In the genomic region with DNA sequence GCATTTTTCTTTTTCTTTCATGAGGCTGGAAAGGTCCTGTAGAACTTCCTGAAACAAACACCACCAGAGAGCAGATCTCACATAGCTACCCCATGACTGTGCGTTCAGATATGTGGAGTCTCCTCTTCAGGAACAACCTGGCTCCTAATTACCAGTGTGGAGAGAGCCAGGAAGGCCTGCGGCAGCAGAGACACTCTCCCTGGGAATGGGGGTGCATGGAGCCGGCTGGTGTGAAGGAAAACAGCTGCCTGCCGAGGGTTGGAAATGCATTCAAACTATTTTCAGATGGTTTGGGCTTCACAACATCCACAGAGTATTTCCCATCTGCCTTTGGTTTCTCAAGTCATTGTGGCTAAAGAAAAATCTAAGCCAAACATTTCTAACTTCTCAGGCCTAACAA, we compare ENCODE assay signal across 14 mouse cellular contexts. TPM values are rescaled to one million over a fixed set of nuclear protein-coding genes. Genes with fewer than 3 reads are reported as not detected.
A peak's percentile ranks its signal among the peaks of the same experiment; 100 is the strongest.
DNase-seq lines count a peak whose midpoint lies in the region; ATAC-seq lines count a peak whose summit lies in the region.
"Had no signal": no experiment of that assay in that cellular context is flagged by ENCODE, and none has a peak within 500 bp of the region (broad histone marks: within the 10 kb centered on the region; RNA-seq: fewer than 3 reads in every experiment).

No protein-coding gene starts in this region.

- H3K4me1 ChIP-seq in embryonic facial prominence, embryonic 15.5 days = peaks cover 50% of the 10 kb centered on the region
- peaks cover 26% of the 10 kb centered on the region for H3K4me1 ChIP-seq in heart, embryonic 15.5 days (replicated peaks)
- H3K4me1 ChIP-seq: forebrain, embryonic 13.5 days had no signal

- no peaks in the 10 kb centered on the region for H3K36me3 ChIP-seq in embryonic facial prominence, embryonic 15.5 days
- no peaks in the 10 kb centered on the region; the same call in 1 of the 2 replicates for H3K36me3 ChIP-seq in heart, embryonic 15.5 days

- WGBS in embryonic facial prominence, embryonic 15.5 days = 16% methylated on average over 4 of the region's 4 CpGs
- WGBS in heart, embryonic 15.5 days = 25% methylated on average over 4 of the region's 4 CpGs

- H3K4me3 ChIP-seq in embryonic facial prominence, embryonic 15.5 days (replicated peaks) = no peak overlapping the region
- H3K4me3 ChIP-seq in heart, embryonic 15.5 days = no peak overlapping the region
- H3K4me3 ChIP-seq: forebrain, embryonic 13.5 days had no signal

- no peaks in the 10 kb centered on the region for H3K27me3 ChIP-seq in embryonic facial prominence, embryonic 15.5 days
- no peaks in the 10 kb centered on the region for H3K27me3 ChIP-seq in heart, embryonic 15.5 days
- H3K27me3 ChIP-seq: forebrain, embryonic 13.5 days had no signal

- H3K9ac ChIP-seq in embryonic facial prominence, embryonic 15.5 days = no peak overlapping the region
- no peak overlapping the region for H3K9ac ChIP-seq in heart, embryonic 15.5 days
- H3K9ac ChIP-seq: forebrain, embryonic 13.5 days had no signal

- peak overlapping the region; percentile 77 for H3K27ac ChIP-seq in embryonic facial prominence, embryonic 15.5 days (replicated peaks)
- H3K27ac ChIP-seq in heart, embryonic 15.5 days = peak overlapping the region; percentile 62
- H3K27ac ChIP-seq: forebrain, embryonic 13.5 days; hindbrain, postnatal 0 days had no signal

- 0 out of 2 replicates have a peak, but pooled peaks have one; percentile 58 for ATAC-seq in embryonic facial prominence, embryonic 15.5 days (ENCODE audit: insufficient number of reproducible peaks, low FRiP score, low TSS enrichment, low read depth)
- no peak for ATAC-seq in heart, embryonic 15.5 days (replicated peaks; ENCODE audit: insufficient number of reproducible peaks, insufficient read depth, low FRiP score, low read depth)
- ATAC-seq: forebrain, embryonic 13.5 days; hindbrain, postnatal 0 days had no signal

- DNase-seq in kidney, postnatal 10 days = peak; percentile 69
- no peak for DNase-seq in kidney, adult 9 months
- DNase-seq in lung, postnatal 14 days = peak; percentile 45
- DNase-seq in thymus, postnatal 36 days = no peak
- no peak for DNase-seq in adrenal gland, adult 2 months
- DNase-seq: adrenal gland, postnatal 25 days; cerebellum, adult 9-11 months; right cerebral cortex, adult 18-20 months; thymus, postnatal 14 days had no signal

- H3K9me3 ChIP-seq in embryonic facial prominence, embryonic 15.5 days (replicated peaks) = no peaks in the 10 kb centered on the region
- H3K9me3 ChIP-seq in heart, embryonic 15.5 days (replicated peaks) = no peaks in the 10 kb centered on the region
- H3K9me3 ChIP-seq: forebrain, embryonic 13.5 days had no signal

- no peak overlapping the region for H3K4me2 ChIP-seq in embryonic facial prominence, embryonic 15.5 days (replicated peaks)
- H3K4me2 ChIP-seq in heart, embryonic 15.5 days = no peak overlapping the region
- H3K4me2 ChIP-seq: forebrain, embryonic 13.5 days had no signal

RNA-seq across cellular contexts. Expression of gene Tgfb2, which starts 10.4 kb away (rescaled TPM):
- 86.3 TPM in 2 replicates for polyA plus RNA-seq in embryonic facial prominence, embryonic 15.5 days (2015; fragmentation: Nextera tagmentation; extraction: Ambion mirVana)
- polyA plus RNA-seq in heart, embryonic 15.5 days (2015; fragmentation: Nextera tagmentation; extraction: Ambion mirVana) = 43.7 and 50.7 TPM in 2 replicates
- total RNA-seq in adrenal gland, adult 2 months (2021) = 1 to 10 TPM; 1.7 to 2.6 TPM
- 0.95 and 1.1 TPM in 2 replicates for polyA plus RNA-seq in adrenal gland, adult 2 months (2012; rRNA removed)
- total RNA-seq: megakaryocyte, adult 5-6 weeks had no signal

RNA-seq across cellular contexts. Expression of gene Rrp15, which starts 53.8 kb away (rescaled TPM):
- polyA plus RNA-seq in embryonic facial prominence, embryonic 15.5 days (2015; fragmentation: Nextera tagmentation; extraction: Ambion mirVana) = 62.6 and 62.7 TPM in 2 replicates
- polyA plus RNA-seq in heart, embryonic 15.5 days (2015; fragmentation: Nextera tagmentation; extraction: Ambion mirVana) = 27.7 and 32.5 TPM in 2 replicates
- 10 to 100 TPM; 23.6 to 26.0 TPM for total RNA-seq in adrenal gland, adult 2 months (2021)
- 1.3 TPM in 2 replicates for polyA plus RNA-seq in adrenal gland, adult 2 months (2012; rRNA removed)

Comparison
In these comparisons a context has a peak if more than half of its experiments do, and no peak if none do; other contexts are left out.
1. DNase-seq: peak in kidney, postnatal 10 days (single experiment) and lung, postnatal 14 days (single experiment); none in kidney, adult 9 months (single experiment), thymus, postnatal 36 days (0 of 2) and adrenal gland, adult 2 months (single experiment).
2. RNA of gene Tgfb2, which starts 10.4 kb away (polyA plus RNA-seq): 86.3 TPM in embryonic facial prominence, embryonic 15.5 days and 43.7 to 50.7 TPM in heart, embryonic 15.5 days; 0.95 to 1.1 TPM in adrenal gland, adult 2 months; every median in the first group is over 10 times any median in the second.
3. RNA of gene Rrp15, which starts 53.8 kb away (polyA plus RNA-seq): 62.6 to 62.7 TPM in embryonic facial prominence, embryonic 15.5 days and 27.7 to 32.5 TPM in heart, embryonic 15.5 days; 1.3 TPM in adrenal gland, adult 2 months; every median in the first group is over 10 times any median in the second.